ENCODE assay signal across 26 mouse cellular contexts in genomic region chr5:143874571-143874970, GRCm38 (mm10). TPM values are rescaled to one million over a fixed set of nuclear protein-coding genes. Genes with fewer than 3 reads are reported as not detected.
DNase-seq lines count a peak whose midpoint lies in the region; ATAC-seq and TF ChIP-seq lines count a peak whose summit lies in the region.
"Had no signal": no experiment of that assay in that cellular context is flagged by ENCODE, and none has a peak within 500 bp of the region (broad histone marks: within the 10 kb centered on the region; RNA-seq: fewer than 3 reads in every experiment).

No protein-coding gene starts in this region.

- H3K9me3 ChIP-seq in liver, embryonic 14.5 days (ENCODE audit: control insufficient read depth, low read length), result no peaks in the 10 kb centered on the region
- H3K9me3 ChIP-seq: forebrain, embryonic 12.5 days; hindbrain, embryonic 12.5 days; limb, embryonic 15.5 days had no signal

- peaks cover 79% of the 10 kb centered on the region for H3K36me3 ChIP-seq in liver, embryonic 14.5 days (replicated peaks; ENCODE audit: control insufficient read depth, insufficient read depth, low read depth)

- peak; percentile 40 for DNase-seq in adrenal gland, postnatal 10 days
- DNase-seq in adrenal gland, postnatal 4 days (ENCODE audit: low spot score in 2 of 2), result no peak
- no peak for DNase-seq in liver, embryonic 14.5 days (ENCODE audit: low read depth in 3 of 3, low spot score in 3 of 3)
- DNase-seq in liver (no peak), ZHBTc4 (ENCODE audit: low read depth, low spot score) (peak; percentile 74)
- DNase-seq in right cerebral cortex, postnatal 4 days, result no peak
- DNase-seq: adrenal gland, postnatal 25 days; cerebellum, adult 11 months; cerebellum, postnatal 10 days; gastrocnemius, postnatal 25 days; heart, adult 18-20 months; kidney, adult 2 months; kidney, postnatal 14 days; left cerebral cortex, postnatal 4 days; lung, postnatal 14 days; midbrain, embryonic 14.5 days; thymus, postnatal 36 days had no signal

- H3K9ac ChIP-seq in liver, embryonic 14.5 days (replicated peaks), result no peak overlapping the region
- H3K9ac ChIP-seq: forebrain, embryonic 12.5 days; hindbrain, embryonic 12.5 days; limb, embryonic 15.5 days had no signal

- WGBS in liver, embryonic 14.5 days (ENCODE audit: insufficient replicate concordance), result 68% methylated on average over 4 of the region's 4 CpGs

- ATAC-seq in liver, embryonic 14.5 days (ENCODE audit: insufficient read depth), result peak; percentile 57
- ATAC-seq in megakaryocyte-erythroid progenitor cell, adult 5-6 weeks (replicated peaks; ENCODE audit: low FRiP score, low TSS enrichment, poor library complexity, severe bottlenecking), result peak; percentile 47; the same call in 1 of the 2 replicates
- ATAC-seq: activated CD4-positive, CD25-positive, alpha-beta regulatory T cell, adult 4 months had no signal

- TF ChIP-seq CTCF in liver, embryonic 14.5 days (IDR thresholded peaks at IDR 0.05; ENCODE audit: low read depth), result no peak

- H3K27ac ChIP-seq in liver, embryonic 14.5 days, result no peak overlapping the region
- H3K27ac ChIP-seq: forebrain, embryonic 12.5 days; hindbrain, embryonic 12.5 days; limb, embryonic 15.5 days had no signal

- no peaks in the 10 kb centered on the region for H3K27me3 ChIP-seq in liver, embryonic 14.5 days (ENCODE audit: control insufficient read depth, insufficient read depth, low read length)
- H3K27me3 ChIP-seq: forebrain, embryonic 12.5 days; hindbrain, embryonic 12.5 days; limb, embryonic 15.5 days had no signal

- no peak overlapping the region for H3K4me3 ChIP-seq in liver, embryonic 14.5 days (ENCODE audit: insufficient read depth in 1 of 2, low read depth in 2 of 2, low read length in 2 of 2)
- H3K4me3 ChIP-seq: forebrain, embryonic 12.5 days; hindbrain, embryonic 12.5 days; limb, embryonic 15.5 days had no signal

- no peak for TF ChIP-seq EP300 in liver, embryonic 14.5 days (IDR thresholded peaks at IDR 0.05; ENCODE audit: low read depth)

- H3K4me1 ChIP-seq in liver, embryonic 14.5 days (replicated peaks; ENCODE audit: control insufficient read depth in 2 of 2, insufficient read depth in 2 of 2, low read length in 1 of 2), result peaks cover 0 to 3% of the 10 kb centered on the region in 2 experiments; a peak in 1 of 4 replicates
- H3K4me1 ChIP-seq: forebrain, embryonic 12.5 days; hindbrain, embryonic 12.5 days; limb, embryonic 15.5 days had no signal

- H3K4me2 ChIP-seq in liver, embryonic 14.5 days (ENCODE audit: low read depth), result no peak overlapping the region
- H3K4me2 ChIP-seq: forebrain, embryonic 12.5 days; hindbrain, embryonic 12.5 days; limb, embryonic 15.5 days had no signal

RNA-seq across cellular contexts. Expression of gene Ankrd61, which starts 22.9 kb away (rescaled TPM):
- total RNA-seq in adrenal gland, postnatal 10 days (2021), result not detected
- total RNA-seq in adrenal gland, postnatal 4 days (2021), result under 1 TPM; 0.20 to 0.28 TPM
- polyA plus RNA-seq in liver, embryonic 14.5 days (2012; rRNA removed), result 0.03 and 0.04 TPM in 2 replicates
- 0.13 and 0.27 TPM in 2 replicates for polyA plus RNA-seq in liver, embryonic 14.5 days (2014; fragmentation: Nextera tagmentation; extraction: Ambion mirVana)
- 1.6 TPM in 1 of 2 replicates, not detected in the other for total RNA-seq in megakaryocyte-erythroid progenitor cell, adult 5-6 weeks (2014; fragmentation: Nextera tagmentation)
- not detected in 2 replicates for total RNA-seq in megakaryocyte-erythroid progenitor cell, adult 5-6 weeks (2017)
- total RNA-seq: gastrocnemius, postnatal 25 days; heart, adult 18-20 months; heart, postnatal 25 days; layer of hippocampus, adult 18-20 months; megakaryocyte, adult 5-6 weeks had no signal
- polyA plus RNA-seq: heart, embryonic 14.5 days had no signal

RNA-seq across cellular contexts. Expression of gene Aimp2, which starts 35.1 kb away (rescaled TPM):
- 10 to 100 TPM; 34.3 to 38.6 TPM for total RNA-seq in adrenal gland, postnatal 10 days (2021)
- 10 to 100 TPM; 36.1 to 39.7 TPM for total RNA-seq in adrenal gland, postnatal 4 days (2021)
- 44.6 and 59.1 TPM in 2 replicates for polyA plus RNA-seq in liver, embryonic 14.5 days (2012; rRNA removed)
- 45.0 and 45.6 TPM in 2 replicates for polyA plus RNA-seq in liver, embryonic 14.5 days (2014; fragmentation: Nextera tagmentation; extraction: Ambion mirVana)
- 81.7 and 111 TPM in 2 replicates for total RNA-seq in megakaryocyte-erythroid progenitor cell, adult 5-6 weeks (2014; fragmentation: Nextera tagmentation)
- total RNA-seq in megakaryocyte-erythroid progenitor cell, adult 5-6 weeks (2017), result 96.0 and 132 TPM in 2 replicates

RNA-seq across cellular contexts. Expression of gene Pms2, which starts 35.2 kb away (rescaled TPM):
- total RNA-seq in adrenal gland, postnatal 10 days (2021), result 10 to 100 TPM in 1 of 2 experiments, 1 to 10 TPM in 1; 8.8 to 12.5 TPM
- 10 to 100 TPM; 21.3 to 21.8 TPM for total RNA-seq in adrenal gland, postnatal 4 days (2021)
- polyA plus RNA-seq in liver, embryonic 14.5 days (2012; rRNA removed), result 4.1 and 6.7 TPM in 2 replicates
- polyA plus RNA-seq in liver, embryonic 14.5 days (2014; fragmentation: Nextera tagmentation; extraction: Ambion mirVana), result 13.6 and 15.7 TPM in 2 replicates
- total RNA-seq in megakaryocyte-erythroid progenitor cell, adult 5-6 weeks (2014; fragmentation: Nextera tagmentation), result 20.5 and 35.7 TPM in 2 replicates
- 39.9 and 41.4 TPM in 2 replicates for total RNA-seq in megakaryocyte-erythroid progenitor cell, adult 5-6 weeks (2017)

RNA-seq across cellular contexts. Expression of gene Gm42421, which starts 53.4 kb away (rescaled TPM):
- not detected for total RNA-seq in adrenal gland, postnatal 10 days (2021)
- total RNA-seq in adrenal gland, postnatal 4 days (2021), result under 1 TPM; 0.79 to 0.98 TPM
- polyA plus RNA-seq in liver, embryonic 14.5 days (2012; rRNA removed), result 0.51 and 0.59 TPM in 2 replicates
- 0.20 and 0.24 TPM in 2 replicates for polyA plus RNA-seq in liver, embryonic 14.5 days (2014; fragmentation: Nextera tagmentation; extraction: Ambion mirVana)
- total RNA-seq in megakaryocyte-erythroid progenitor cell, adult 5-6 weeks (2014; fragmentation: Nextera tagmentation), result not detected in 2 replicates
- not detected in 2 replicates for total RNA-seq in megakaryocyte-erythroid progenitor cell, adult 5-6 weeks (2017)
- total RNA-seq: gastrocnemius, postnatal 25 days; heart, adult 18-20 months; heart, postnatal 25 days had no signal
- polyA plus RNA-seq: kidney, adult 2 months had no signal

RNA-seq across cellular contexts. Expression of gene Eif2ak1, which starts 57.0 kb away (rescaled TPM):
- 10 to 100 TPM; 30.1 to 32.9 TPM for total RNA-seq in adrenal gland, postnatal 10 days (2021)
- total RNA-seq in adrenal gland, postnatal 4 days (2021), result 10 to 100 TPM; 39.8 to 42.7 TPM
- 39.8 and 44.3 TPM in 2 replicates for polyA plus RNA-seq in liver, embryonic 14.5 days (2012; rRNA removed)
- polyA plus RNA-seq in liver, embryonic 14.5 days (2014; fragmentation: Nextera tagmentation; extraction: Ambion mirVana), result 108 and 112 TPM in 2 replicates
- 42.5 and 46.7 TPM in 2 replicates for total RNA-seq in megakaryocyte-erythroid progenitor cell, adult 5-6 weeks (2014; fragmentation: Nextera tagmentation)
- 40.8 and 64.6 TPM in 2 replicates for total RNA-seq in megakaryocyte-erythroid progenitor cell, adult 5-6 weeks (2017)

Comparison
In these comparisons a context has a peak if more than half of its experiments do, and no peak if none do; other contexts are left out.
1. DNase-seq: peak in adrenal gland, postnatal 10 days (single experiment) and ZHBTc4 (single experiment); none in adrenal gland, postnatal 4 days (0 of 2), liver, embryonic 14.5 days (0 of 3), liver (single experiment) and right cerebral cortex, postnatal 4 days (single experiment).